Mouse (Mus musculus) hindbrain, embryonic 11.5 days (tissue): ENCODE data around the gene Kcnk13. TPM values are rescaled to one million over a fixed set of nuclear protein-coding genes. Genes with fewer than 3 reads are reported as not detected.

Experiments
- ATAC-seq: fragments of 200-750 bp; cut with Nextera tagmentation; 2 replicates; pipeline ENCODE4 v1.8.0; 2017; ENCODE audit warnings: mild to moderate bottlenecking, moderate TSS enrichment, moderate library complexity; ENCODE audit not compliant: low FRiP score
- DNase-seq: peaks from one replicate; pipeline ENCODE4 v3.0.0-alpha.2; 2015; ENCODE audit warnings: low spot score
- H3K27ac ChIP-seq: fragments of 300-500 bp; sonication (generic); 2 replicates; pipeline ENCODE4 v1.5.1; 2014; ENCODE audit warnings: mild to moderate bottlenecking, low read depth, low read length
- H3K27me3 ChIP-seq: fragments of 300-500 bp; sonication (generic); 2 replicates; pipeline ENCODE4 v1.6.1; 2014; ENCODE audit warnings: mild to moderate bottlenecking, low read length, moderate library complexity, mixed read lengths; ENCODE audit not compliant: control insufficient read depth, insufficient read depth
- H3K36me3 ChIP-seq: fragments of 300-500 bp; sonication (generic); 2 replicates; pipeline ENCODE4 v1.6.1; 2014; ENCODE audit warnings: mild to moderate bottlenecking, low read length, moderate library complexity, mixed read lengths; ENCODE audit not compliant: control insufficient read depth, insufficient read depth
- H3K4me1 ChIP-seq: fragments of 300-500 bp; sonication (generic); replicated peaks from 2 replicates; pipeline ENCODE4 v1.6.1; 2014; ENCODE audit warnings: low read length, mixed read lengths; ENCODE audit not compliant: control insufficient read depth, insufficient read depth
- H3K4me2 ChIP-seq: fragments of 300-500 bp; sonication (generic); replicated peaks from 2 replicates; pipeline ENCODE4 v1.6.1; 2014; ENCODE audit warnings: mild to moderate bottlenecking, low read depth, low read length
- H3K4me3 ChIP-seq: fragments of 300-500 bp; sonication (generic); 2 replicates; pipeline ENCODE4 v1.5.1; 2014; ENCODE audit warnings: low read depth, low read length
- H3K9ac ChIP-seq: fragments of 300-500 bp; sonication (generic); 2 replicates; pipeline ENCODE4 v1.6.1; 2014; ENCODE audit warnings: low read depth, low read length
- H3K9me3 ChIP-seq: fragments of 300-500 bp; sonication (generic); 2 replicates; pipeline ENCODE4 v1.6.1; 2016; ENCODE audit warnings: low read length; ENCODE audit not compliant: control insufficient read depth
- WGBS: fragments of 180-500 bp; shearing (Covaris S2); extraction: QIAGEN DNeasy Blood & Tissue Kit; methylation state at CpG from one replicate; pipeline ENCODE4 v1.1.7; 2014; 5-methylcytosine and 5-hydroxymethylcytosine counted together
- polyA plus RNA-seq: library from polyadenylated mRNA; unstranded; fragments of >200 nt; fragmentation: Nextera tagmentation; extraction: Ambion mirVana; gene quantifications from 2 replicates; pipeline ENCODE4 v1.2.1, GENCODE M21; 2014

Gene Kcnk13
- polyA plus RNA-seq, 1 experiment from 2014 or later = 0.20 TPM

DNA sequence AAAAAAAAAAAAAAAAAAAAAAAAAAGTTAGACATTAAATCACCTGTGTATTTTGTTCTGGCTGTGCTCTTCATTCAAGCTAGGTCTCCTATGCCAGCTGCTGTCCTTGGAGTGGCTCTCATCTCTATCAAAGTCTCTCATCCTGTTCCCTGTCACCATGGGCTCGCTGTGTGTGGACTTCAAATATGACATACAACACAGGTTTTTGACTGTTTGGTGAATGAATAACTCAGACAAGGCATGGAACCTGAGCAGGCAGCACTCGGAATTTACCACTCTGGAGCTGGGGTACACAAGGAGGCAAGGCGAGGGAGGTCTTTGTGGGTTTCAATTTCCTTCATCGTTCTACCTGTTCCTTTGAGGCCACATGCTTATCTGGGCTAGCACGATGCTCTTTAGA is 50.8 kb downstream of the Kcnk13 start:
- no peak overlapping the region for H3K4me2 ChIP-seq
- no peaks in the 10 kb centered on the region for H3K36me3 ChIP-seq
- WGBS = 93% methylated on average over 5 of the region's 5 CpGs
- no peak overlapping the region for H3K27ac ChIP-seq
- H3K9me3 ChIP-seq = no peaks in the 10 kb centered on the region
- ATAC-seq = no peak
- no peak overlapping the region for H3K4me3 ChIP-seq
- H3K9ac ChIP-seq = no peak overlapping the region
- H3K27me3 ChIP-seq = no peaks in the 10 kb centered on the region
- DNase-seq = no peak
- no peaks in the 10 kb centered on the region for H3K4me1 ChIP-seq

GRCm38 (mm10) chr12:100017709-100018108 is 53.4 kb downstream of the Kcnk13 start:
- H3K9ac ChIP-seq = no peak overlapping the region
- no peaks in the 10 kb centered on the region for H3K27me3 ChIP-seq
- no peaks in the 10 kb centered on the region for H3K36me3 ChIP-seq
- ATAC-seq = no peak
- H3K4me2 ChIP-seq = no peak overlapping the region
- no peak overlapping the region for H3K27ac ChIP-seq
- DNase-seq = no peak
- 91% methylated on average over 6 of the region's 6 CpGs for WGBS
- H3K9me3 ChIP-seq = no peaks in the 10 kb centered on the region
- no peaks in the 10 kb centered on the region for H3K4me1 ChIP-seq
- no peak overlapping the region for H3K4me3 ChIP-seq

- Histone ChIP-seq H3K4me2 (no peak overlapping the region), H3K27me3 (no peaks in the 10 kb centered on the region), H3K36me3 (no peaks in the 10 kb centered on the region), H3K4me1 (no peaks in the 10 kb centered on the region), H3K27ac (no peak overlapping the region), H3K9me3 (no peaks in the 10 kb centered on the region), H3K9ac (no peak overlapping the region), H3K4me3 (no peak overlapping the region)
- ATAC-seq (no peak), DNase-seq (no peak)
- WGBS = 91% methylated on average over 5 of the region's 5 CpGs
These were observed 58.2 kb downstream of the Kcnk13 start for GRCm38 (mm10) chr12:100022490-100022889.

- DNase-seq = no peak
- Histone ChIP-seq H3K9me3 (no peaks in the 10 kb centered on the region), H3K4me2 (no peak overlapping the region), H3K9ac (no peak overlapping the region), H3K36me3 (no peaks in the 10 kb centered on the region), H3K4me1 (no peaks in the 10 kb centered on the region), H3K27me3 (no peaks in the 10 kb centered on the region), H3K4me3 (no peak overlapping the region), H3K27ac (no peak overlapping the region)
- 86% methylated on average over 12 of the region's 12 CpGs for WGBS
- no peak for ATAC-seq
These were observed 59.6 kb downstream of the Kcnk13 start for GRCm38 (mm10) chr12:100023821-100024365.

- Histone ChIP-seq H3K4me2 (no peak overlapping the region), H3K27me3 (no peaks in the 10 kb centered on the region), H3K27ac (no peak overlapping the region), H3K9me3 (no peaks in the 10 kb centered on the region), H3K4me3 (no peak overlapping the region), H3K36me3 (no peaks in the 10 kb centered on the region), H3K4me1 (no peaks in the 10 kb centered on the region), H3K9ac (no peak overlapping the region)
- ATAC-seq (no peak), DNase-seq (no peak)
- WGBS = 80% methylated on average over 11 of the region's 11 CpGs
These were observed 61.4 kb downstream of the Kcnk13 start for GRCm38 (mm10) chr12:100025675-100026074.

DNA sequence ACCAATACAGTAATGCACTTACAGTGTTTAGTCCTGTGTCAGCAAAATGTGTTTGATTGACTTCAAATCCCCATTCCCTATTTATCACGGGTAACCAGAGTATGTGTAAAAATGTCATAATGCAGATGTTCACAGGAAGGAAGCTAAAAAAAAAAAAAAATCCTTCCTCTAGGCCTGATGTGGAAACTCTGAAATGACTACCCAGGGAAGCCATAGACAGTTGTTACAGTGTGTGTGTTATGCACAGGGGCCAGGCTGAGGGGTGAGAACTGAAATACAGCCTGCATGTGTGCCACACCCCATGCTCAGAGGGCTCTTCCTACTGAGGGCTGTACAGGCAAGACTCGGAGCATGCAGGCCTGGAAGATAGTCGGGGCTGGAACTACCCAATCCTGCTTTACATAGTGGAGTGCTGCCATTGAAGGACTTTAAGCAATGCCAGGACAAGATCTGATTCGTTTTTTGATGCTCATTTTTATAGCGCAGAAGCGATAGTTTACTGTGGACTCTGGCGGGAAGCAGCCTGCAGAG is 62.5 kb downstream of the Kcnk13 start:
- H3K27me3 ChIP-seq = no peaks in the 10 kb centered on the region
- no peaks in the 10 kb centered on the region for H3K36me3 ChIP-seq
- no peak for DNase-seq
- no peak overlapping the region for H3K27ac ChIP-seq
- H3K4me1 ChIP-seq = no peaks in the 10 kb centered on the region
- WGBS = 84% methylated on average over 7 of the region's 7 CpGs
- ATAC-seq = no peak
- no peak overlapping the region for H3K4me3 ChIP-seq
- no peak overlapping the region for H3K9ac ChIP-seq
- H3K4me2 ChIP-seq = no peak overlapping the region
- H3K9me3 ChIP-seq = no peaks in the 10 kb centered on the region

GRCm38 (mm10) chr12:100027281-100027680 is 63.0 kb downstream of the Kcnk13 start:
- WGBS = 83% methylated on average over 7 of the region's 7 CpGs
- Histone ChIP-seq H3K9ac (no peak overlapping the region), H3K27me3 (no peaks in the 10 kb centered on the region), H3K36me3 (no peaks in the 10 kb centered on the region), H3K27ac (no peak overlapping the region), H3K9me3 (no peaks in the 10 kb centered on the region), H3K4me1 (no peaks in the 10 kb centered on the region), H3K4me3 (no peak overlapping the region), H3K4me2 (no peak overlapping the region)
- DNase-seq (no peak), ATAC-seq (no peak)

DNA sequence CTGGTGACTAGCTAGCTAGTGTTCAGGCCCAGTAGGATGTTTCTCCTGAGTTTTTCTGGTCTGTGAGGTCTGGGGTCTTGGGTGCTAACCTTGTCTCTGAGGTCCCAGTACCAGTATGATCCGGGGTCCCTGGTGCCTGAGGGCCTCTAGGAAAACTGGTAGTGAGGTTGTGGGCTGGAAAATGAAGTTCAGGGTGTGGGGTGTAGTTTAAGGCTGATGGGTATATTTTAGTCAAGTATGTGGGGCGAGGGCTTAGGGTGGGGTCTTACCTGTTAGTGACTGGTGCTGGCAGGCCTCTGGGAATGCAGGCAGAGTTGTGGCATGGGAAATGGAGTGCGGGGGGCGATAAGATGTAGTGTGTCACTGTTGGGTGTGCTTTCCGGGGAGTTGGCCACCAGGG is 67.4 kb downstream of the Kcnk13 start:
- DNase-seq = no peak
- no peak for ATAC-seq
- Histone ChIP-seq H3K4me2 (no peak overlapping the region), H3K36me3 (no peaks in the 10 kb centered on the region), H3K27me3 (no peaks in the 10 kb centered on the region), H3K9me3 (no peaks in the 10 kb centered on the region), H3K4me1 (no peaks in the 10 kb centered on the region), H3K27ac (no peak overlapping the region), H3K4me3 (no peak overlapping the region), H3K9ac (no peak overlapping the region)
- WGBS = 87% methylated on average over 5 of the region's 5 CpGs

- Histone ChIP-seq H3K27me3 (no peaks in the 10 kb centered on the region), H3K36me3 (no peaks in the 10 kb centered on the region), H3K4me1 (no peaks in the 10 kb centered on the region), H3K4me2 (no peak overlapping the region), H3K9ac (no peak overlapping the region), H3K9me3 (no peaks in the 10 kb centered on the region), H3K4me3 (no peak overlapping the region), H3K27ac (no peak overlapping the region)
- no peak for DNase-seq
- whole genome bisulfite sequencing = 85% methylated on average over 4 of the region's 4 CpGs
- ATAC-seq = no peak
These were observed 68.2 kb downstream of the Kcnk13 start for GRCm38 (mm10) chr12:100032521-100032920.
